Mouse (Mus musculus): ENCODE data around the gene Fez2. TPM values are rescaled to one million over a fixed set of nuclear protein-coding genes. Genes with fewer than 3 reads are reported as not detected.

The Fez2 gene
- total RNA-seq, 2 experiments from 2014 or later: 80.8 to 85.0 TPM

DNA sequence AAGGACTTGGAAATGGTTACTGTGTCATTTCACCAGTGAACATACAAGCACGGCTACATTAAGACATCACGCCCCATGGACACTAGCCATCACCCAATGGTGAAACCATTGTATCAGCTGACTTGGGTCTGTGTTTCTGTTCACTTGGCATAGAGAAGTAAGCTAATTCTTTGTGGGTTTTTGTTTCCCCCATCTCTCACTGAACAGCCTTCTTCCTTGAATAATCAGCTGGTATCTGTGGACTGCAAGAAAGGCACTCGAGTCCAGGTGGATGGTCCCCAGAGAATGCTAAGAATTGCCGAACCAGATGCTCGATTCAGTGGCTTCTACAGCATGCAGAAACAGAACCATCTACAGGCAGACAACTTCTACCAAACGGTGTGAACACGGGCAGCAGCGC is 44.1 kb downstream of the Fez2 start:
- intact Hi-C loops (cut with DNase I): loop anchor here (5.0 kb wide), 1 partner anchor 177 kb away; no protein-coding TSS in a partner anchor
- DNase-seq: no peak

DNA sequence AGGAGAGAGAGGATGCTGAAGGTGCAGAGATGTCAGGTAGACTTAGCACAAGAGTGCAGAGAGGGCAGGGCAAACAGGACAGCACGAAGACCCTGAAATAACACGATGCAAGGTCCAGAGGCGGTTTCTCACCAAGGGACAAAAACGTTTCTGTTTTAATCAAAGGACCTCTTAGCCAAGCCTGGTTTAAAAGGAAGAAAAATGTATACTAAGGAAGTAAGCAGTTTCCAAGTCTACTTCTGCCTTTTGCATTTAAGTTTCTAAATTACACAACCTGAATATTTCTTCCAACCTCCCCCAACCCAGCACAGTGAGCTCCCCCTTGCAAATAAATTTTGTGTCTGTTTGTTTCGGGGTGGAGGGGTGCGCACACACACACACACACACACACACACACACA is 44.8 kb downstream of the Fez2 start:
- DNase-seq: no peak
- intact Hi-C loops (cut with DNase I): loop anchor here (5.0 kb wide), 1 partner anchor 176 kb away; no protein-coding TSS in a partner anchor

DNA sequence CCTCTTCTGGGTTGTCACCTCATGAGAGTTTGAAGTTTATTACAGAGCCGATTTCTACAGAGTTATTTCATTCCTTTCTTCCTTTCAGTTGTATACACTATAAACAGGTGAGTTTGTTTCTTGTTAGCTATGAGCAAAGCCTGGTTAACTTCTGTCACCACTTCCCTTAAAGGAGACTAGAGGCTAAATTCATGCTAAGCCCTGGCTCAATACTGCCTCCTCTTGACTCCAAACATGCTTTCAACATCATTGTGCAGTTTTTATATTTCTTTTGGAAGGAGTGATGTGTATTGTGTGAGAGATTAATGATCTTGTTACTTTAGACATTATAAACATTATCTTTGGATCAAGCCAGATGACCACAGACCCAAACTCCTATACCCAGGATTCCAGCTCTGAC is 47.5 kb downstream of the Fez2 start:
- intact Hi-C loops (cut with DNase I): loop anchor here (5.0 kb wide), 1 partner anchor 173 kb away; no protein-coding TSS in a partner anchor

DNA sequence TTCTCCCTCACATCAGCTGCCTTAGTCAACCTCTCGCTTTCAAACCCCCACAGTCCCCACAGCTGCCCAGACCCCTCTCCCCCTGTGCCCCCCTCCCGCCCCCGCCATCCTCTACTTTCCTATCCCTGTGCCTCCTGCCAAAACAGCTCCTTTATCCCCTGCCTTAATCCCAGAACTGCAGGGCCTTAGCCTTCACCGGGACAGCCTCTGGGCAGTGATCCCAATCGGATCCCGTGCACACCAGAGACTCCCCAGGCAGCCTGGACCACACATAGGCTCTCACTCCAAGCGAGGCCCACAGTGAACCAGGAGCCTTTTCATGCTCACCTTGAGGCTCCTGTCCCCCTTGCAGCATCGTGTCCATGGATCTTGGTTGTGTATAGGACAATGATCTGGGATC is 49.5 kb downstream of the Fez2 start:
- intact Hi-C loops (cut with DNase I): loop anchor here (10.0 kb wide), 1 partner anchor 236 kb away; no protein-coding TSS in a partner anchor
- no peak for DNase-seq

More for the DNA sequence above, 47.5 kb downstream of the Fez2 start:
- no peak for DNase-seq

DNA sequence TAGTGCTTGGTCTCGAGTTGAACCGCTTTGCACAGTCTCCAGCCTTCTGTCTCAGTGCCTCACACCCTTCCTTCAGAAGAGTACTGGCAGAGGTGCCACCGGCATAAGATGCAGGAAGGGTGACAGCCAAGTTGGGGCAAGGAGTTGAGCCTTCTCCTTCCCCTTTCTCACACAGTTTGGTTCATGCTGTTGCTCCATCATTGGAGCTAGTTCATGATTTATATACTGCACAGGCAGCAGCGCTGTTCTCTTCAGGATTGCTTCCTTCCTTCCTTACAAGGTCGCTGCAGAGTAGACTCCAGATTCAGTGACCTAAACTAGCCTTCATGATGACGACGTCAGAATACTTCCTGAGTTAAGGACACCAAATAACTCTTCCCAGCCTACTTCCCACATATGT is 51.9 kb downstream of the Fez2 start:
- intact Hi-C loops (cut with DNase I): loop anchor here (10.0 kb wide), 1 partner anchor 239 kb away; no protein-coding TSS in a partner anchor
- no peak for DNase-seq

DNA sequence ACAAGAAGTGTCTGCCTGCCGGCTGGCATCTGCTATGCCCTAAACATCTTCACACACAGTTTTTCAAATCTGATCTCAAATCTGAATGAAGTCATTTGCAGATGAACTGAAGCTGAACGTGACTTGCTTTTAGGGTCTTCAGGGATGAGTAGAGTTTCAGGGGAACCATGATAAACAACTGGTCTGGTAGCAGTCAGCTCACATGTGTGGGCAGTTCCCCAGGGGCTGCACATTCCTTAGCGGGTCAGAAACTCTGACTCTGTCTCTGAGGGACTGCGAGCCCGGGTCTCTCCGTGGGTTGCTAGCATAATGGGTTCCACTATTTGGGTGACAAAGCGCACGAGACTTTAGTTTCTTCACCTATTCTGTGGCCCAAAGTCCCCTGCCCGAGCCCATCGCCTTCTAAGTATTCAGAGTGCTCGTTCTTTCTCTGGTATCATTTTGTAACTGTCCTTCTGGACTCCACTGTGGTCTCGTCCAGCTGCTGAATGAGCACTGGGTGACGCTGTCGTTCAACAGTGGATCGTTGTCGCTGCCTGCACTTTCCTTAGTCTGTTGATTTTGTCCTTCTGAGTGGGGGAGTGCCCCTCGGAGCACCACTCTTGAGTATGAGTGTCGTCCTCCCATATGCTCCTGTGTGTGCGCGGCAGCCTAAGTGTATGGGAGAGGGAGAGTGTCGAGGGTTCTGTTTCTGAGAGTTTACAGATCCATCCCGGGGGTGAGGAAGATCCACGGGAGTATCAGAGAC is 53.2 kb downstream of the Fez2 start:
- intact Hi-C loops (cut with DNase I): loop anchor here (5.0 to 10.0 kb wide), 3 partner anchors 117 to 240 kb away; partner anchors contain the start of gene Crim1
- DNase-seq: no peak

DNA sequence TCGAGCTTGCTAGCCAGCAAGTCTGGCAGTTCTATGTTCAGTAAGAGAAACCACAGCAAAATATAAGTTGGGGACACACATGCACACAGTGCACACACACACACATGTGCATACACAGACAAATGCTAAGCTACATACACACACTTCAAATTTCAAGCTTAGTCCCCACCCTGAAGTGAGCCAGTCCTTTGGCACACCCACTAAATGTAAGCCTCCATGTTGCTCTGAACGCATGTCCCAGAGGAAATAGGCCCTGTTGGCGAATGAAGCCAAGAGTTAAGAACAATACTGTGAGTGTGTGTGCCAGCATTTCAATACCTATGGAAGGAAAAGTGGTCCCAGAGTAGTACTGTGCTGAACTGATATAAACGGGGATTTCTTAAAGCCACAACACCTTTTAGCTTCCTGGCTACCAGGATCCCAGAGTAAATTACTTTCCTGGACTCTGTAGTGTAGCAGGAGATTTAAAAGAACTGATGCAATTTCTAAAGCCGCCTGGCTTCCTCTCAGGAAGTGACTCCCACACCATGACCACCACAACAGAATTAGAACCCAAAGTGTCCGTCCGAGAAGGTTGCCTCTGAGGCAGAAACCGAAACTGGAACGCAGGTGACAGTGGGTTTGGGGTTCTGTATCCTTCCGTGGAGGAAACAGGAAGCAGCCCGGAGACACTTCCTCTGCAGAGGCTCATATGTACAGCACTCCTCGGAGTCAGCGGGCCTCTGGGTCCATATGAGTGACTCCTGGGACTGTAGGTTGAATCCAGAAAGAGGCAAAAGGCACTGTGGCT is 55.8 kb downstream of the Fez2 start:
- peak; percentile 52 to 60 for DNase-seq
- intact Hi-C loops (cut with DNase I): loop anchor here (5.0 to 10.0 kb wide), 3 partner anchors 115 to 243 kb away; partner anchors contain the start of gene Crim1

DNA sequence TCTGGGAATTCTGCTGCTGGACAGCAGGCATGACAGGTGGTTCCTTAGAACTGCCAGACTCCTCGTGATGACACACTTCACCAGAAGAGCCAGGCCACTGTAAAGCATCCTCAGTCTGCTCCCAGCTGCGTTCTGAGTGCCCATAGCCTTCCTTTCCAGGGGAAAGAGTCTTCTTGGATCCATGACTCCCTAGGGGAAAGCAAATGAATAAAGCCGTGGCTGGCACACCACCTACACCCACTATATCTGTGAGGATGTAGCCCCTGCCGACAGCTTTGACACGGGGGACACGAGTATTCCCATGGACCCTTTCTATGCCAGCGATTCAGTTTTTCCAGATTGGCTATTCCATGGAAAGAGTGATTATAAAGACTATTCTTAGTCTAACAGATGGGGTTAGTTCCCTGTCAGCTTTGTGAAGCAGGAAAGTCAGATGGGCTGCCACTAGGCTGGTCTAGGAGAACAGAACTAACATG is 59.7 kb downstream of the Fez2 start:
- no peak for DNase-seq
- intact Hi-C loops (cut with DNase I): no loop called here

DNA sequence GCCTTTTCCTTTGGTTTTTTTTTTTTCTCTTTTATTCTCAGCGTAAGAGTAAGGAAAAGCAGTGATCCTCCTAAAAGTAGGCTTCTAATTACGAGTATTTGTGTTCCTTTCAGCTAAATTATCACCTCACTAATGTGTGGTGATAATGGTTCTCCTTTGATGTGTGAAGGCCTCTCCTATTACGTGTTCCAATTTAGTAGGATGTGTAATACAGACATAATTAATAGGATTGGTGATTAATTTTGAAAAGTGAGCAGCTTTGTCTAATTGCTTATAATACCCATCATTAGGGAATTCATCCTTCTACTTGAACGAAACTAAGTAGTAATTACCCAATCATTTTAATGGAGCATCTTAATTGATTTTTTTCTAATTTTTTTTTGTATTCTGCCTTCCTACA is 60.2 kb downstream of the Fez2 start:
- no peak for DNase-seq
- intact Hi-C loops (cut with DNase I): no loop called here

DNA sequence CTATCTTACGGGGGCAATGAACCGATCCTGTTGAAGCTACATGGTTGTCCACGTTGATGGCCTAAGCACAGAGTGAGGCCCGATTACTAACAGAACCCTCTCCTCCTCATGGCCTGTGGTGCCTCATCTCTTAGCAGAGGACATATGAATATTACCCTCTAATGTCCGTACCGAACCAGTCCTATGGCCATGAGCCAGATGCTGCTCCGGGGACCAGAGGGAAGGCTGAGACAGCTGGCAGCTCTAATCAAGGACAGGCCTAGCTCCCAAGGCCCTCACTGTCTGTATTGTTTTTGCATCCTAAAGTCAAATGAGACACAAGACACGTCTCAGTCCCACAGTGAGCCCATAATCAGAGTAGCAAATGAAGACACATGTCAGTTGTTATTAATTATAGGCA is 62.3 kb downstream of the Fez2 start:
- DNase-seq: no peak
- intact Hi-C loops (cut with DNase I): no loop called here

DNA sequence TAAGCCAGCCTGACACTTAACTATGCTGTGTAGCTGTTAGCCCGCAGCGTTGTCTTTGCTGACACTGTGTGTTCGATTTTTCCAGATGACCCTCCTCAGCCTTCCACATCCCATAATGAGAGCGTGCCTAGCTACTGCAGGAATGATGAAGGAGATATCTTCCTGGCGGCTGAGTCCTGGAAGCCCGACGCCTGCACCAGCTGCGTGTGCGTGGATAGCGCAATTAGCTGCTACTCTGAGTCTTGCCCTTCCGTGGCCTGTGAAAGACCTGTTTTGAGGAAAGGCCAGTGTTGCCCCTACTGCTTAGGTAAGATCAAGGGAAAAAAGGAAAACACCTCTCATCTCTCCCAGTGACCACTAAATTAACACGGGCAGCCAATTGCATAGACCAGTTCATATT is 63.1 kb downstream of the Fez2 start:
- intact Hi-C loops (cut with DNase I): no loop called here

DNA sequence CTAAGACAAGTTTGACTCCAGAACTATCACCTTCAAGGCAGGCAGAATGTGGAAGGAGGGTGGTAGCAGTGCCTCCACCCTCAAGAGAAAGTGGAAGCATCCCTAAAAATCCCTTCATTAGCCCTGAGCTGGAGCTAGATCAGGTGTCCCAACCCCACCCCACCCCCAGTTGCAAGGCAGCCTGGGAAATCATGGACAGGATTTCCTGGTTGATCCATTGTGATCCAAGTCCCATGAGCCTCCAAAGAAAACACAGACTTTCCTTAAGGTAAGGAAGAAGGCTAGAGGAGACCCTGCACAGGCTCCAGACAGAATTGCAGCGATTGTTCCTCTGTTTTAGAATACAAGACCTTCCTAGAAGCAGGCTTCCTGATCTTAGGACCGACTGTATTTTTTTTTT is 63.5 kb downstream of the Fez2 start:
- intact Hi-C loops (cut with DNase I): no loop called here
- DNase-seq: no peak

More for the DNA sequence above, 63.1 kb downstream of the Fez2 start:
- DNase-seq: no peak

DNA sequence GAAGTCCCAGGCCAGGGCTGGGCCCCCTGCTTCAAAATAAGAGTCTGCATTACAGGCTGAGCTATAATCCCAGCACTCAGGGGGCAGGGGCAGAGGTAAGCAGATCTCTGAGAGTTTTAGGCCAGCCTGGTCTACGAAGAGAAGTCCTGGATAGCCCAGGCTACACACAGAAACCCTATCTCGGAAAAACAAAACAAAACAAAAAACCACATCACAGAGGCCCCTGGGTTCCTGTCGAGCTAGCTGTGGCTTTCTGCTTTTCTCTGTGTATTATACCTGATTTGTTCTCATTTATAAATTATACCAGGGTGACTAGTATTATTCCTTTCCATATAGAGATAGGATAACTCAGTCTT is 65.5 kb downstream of the Fez2 start:
- DNase-seq: no peak
- intact Hi-C loops (cut with DNase I): no loop called here

DNA sequence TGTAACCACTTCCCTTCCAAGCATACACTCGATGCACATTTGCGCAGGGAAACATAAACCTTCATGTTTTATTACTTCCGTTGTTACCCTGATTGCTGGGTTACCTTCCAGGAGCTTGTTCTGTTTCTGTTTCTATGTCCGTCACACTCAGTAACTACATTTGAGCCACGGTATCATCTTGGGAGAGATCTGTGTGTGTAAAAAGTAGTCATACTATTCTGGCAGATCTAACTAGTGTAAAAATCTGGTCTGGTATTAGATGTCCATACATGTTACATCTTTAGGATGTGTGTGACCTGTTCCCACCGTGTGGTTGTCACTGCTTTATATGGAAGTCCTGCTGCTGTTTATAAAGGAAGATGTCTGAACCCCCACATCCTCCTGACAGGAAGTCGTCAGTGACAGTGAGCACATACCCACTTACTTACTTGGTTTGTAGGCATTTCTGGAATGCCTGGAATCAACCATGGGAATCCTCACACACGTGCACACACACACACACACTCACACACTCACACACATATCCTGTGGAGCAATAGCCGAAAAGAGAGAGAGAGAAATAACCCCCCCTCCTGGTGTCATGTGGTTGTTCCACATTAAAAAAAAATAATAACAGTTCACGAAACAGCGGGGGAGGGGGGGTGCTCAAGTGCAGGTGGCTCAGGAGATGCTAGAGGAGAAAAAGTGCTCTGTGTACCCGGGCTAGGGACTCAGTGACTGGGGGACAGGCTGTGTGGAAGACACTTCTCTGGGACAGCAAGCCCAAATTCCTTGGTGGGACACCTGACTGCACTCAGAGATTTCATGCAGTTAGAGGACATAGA is 66.1 kb downstream of the Fez2 start:
- peak in 1 of 2 experiments; percentile 21 for DNase-seq
- intact Hi-C loops (cut with DNase I): no loop called here

DNA sequence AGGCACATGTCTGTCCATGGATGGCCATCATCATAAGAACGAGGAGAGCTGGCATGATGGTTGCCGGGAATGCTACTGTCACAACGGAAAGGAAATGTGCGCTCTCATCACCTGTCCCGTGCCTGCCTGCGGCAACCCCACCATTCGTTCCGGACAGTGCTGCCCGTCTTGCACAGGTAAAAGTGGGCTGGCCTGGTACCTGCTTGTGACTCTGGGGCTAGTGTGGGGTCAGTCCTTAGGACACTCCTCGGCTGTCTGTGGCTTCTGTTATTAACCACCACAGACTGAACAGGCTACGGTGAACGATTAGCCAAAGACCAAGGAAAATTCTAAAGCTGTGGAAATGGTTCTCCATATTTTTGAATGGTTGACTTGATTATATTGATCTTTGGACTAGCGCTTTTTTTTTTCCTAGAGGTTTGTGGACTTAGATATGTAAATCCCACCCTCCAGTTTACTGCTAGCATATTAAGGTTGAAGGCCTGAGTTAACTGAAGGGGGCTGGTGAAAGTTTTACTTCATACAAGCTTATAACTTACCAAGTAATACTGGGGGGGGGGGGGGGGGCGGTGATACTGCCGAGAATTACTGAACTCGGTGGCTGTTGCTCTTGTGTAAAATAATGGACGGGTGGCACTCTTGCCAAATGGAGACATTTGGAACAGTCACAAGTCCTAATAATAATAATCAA is 70.7 kb downstream of the Fez2 start:
- intact Hi-C loops (cut with DNase I): no loop called here
- DNase-seq: no peak

DNA sequence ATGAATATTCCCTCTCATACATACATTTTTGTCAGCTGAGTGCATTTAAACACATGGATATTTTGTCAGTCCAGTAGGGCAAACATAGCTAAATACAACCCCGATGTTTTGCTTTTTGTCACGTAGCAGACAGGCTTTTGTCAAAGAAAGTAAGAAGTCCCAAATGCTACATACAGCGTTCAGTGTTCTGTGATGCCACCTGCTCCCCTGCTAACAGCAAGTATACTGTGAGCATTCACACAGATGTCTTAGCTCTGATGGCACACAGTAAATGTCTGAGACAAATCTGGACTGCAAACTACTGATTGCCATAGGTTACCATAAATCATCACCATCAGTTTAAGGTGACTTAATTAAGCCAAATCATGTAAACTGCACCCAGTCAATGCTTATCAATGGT is 74.3 kb downstream of the Fez2 start:
- no peak for DNase-seq
- intact Hi-C loops (cut with DNase I): no loop called here

DNA sequence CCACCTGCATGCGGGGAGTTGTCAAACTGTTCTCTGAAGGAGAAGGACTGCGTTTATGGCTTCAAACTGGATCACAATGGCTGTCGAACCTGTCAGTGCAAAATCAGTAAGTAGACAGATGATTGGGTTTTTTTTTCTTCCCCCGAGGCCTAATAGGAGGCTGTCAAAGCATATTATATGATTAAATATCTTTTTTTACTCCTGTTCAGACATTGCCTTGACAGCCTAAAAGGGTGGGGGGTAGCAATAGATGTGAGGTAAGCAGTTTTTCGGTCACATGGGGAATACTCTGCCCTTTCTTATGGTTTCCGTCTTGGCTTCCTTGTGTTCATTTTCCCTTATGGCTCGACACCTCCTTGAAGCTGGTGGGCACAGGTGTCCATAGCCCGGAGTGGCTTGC is 82.7 kb downstream of the Fez2 start:
- DNase-seq: no peak
- intact Hi-C loops (cut with DNase I): no loop called here

DNA sequence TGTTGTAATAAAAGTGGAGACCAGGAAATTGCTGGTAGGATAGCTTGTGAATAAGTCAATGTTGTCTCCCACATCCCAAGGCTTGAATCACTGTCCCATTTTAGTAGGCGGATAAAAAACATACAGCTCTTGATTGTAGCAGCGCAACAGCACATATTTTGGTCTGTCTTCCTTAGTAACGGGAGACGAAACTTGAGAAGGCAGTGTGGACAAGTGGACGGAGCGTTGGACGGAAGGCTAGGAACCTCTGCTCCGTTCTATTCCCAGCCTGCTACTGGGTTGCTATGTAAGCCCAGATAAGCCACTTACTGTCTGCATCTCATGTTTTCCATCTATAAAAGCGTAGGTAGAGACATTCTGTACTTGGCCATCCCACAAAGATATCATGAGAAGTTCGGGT is 84.7 kb downstream of the Fez2 start:
- DNase-seq: no peak
- intact Hi-C loops (cut with DNase I): no loop called here

DNA sequence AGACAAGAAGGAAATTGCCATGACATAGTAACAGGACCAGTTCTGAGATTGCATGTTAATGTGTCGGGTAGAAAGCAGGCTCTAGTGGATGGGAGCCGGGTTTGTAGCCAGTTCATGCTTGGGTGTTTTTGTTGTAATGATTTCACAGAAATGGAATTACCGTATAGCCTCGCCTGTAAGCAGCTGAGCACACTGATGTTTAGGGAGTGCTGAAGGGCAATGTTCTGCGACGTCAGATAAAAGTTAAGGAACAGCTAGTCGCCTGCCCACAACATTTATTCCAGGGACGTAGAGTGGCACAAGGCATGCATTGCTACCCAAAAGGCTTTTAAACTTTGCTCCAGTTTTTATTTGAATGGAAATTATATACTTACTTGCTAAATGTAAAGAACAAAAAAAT is 86.5 kb downstream of the Fez2 start:
- DNase-seq: no peak
- intact Hi-C loops (cut with DNase I): no loop called here

DNA sequence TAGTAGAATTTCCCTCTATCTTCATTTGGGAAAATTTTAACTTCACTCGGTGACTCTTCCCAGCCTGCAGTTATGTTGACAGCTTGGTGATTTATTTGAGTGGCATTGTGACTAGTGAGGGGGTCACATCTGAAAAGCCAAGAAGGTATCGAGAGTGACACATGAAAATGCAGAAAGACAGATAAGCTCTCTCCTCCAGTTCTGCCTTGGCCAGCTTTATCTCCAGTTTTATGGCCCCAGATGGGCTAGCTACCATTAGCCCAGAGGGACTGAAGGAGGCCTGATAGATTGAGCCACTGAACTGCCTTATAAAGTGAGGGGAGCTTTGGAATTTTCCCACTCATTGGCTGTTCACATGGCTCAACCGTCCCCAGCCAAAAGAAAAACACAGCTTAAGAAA is 89.7 kb downstream of the Fez2 start:
- no peak for DNase-seq
- intact Hi-C loops (cut with DNase I): no loop called here

All from heart, postnatal 10 days (tissue).